Mouse (Mus musculus) midbrain, embryonic 14.5 days (tissue): ENCODE data around the gene Dlgap1. TPM values are rescaled to one million over a fixed set of nuclear protein-coding genes. Genes with fewer than 3 reads are reported as not detected.

Experiments used
- ATAC-seq: fragments of 200-750 bp; cut with Nextera tagmentation; 2 replicates; pipeline ENCODE4 v1.8.0; 2017; ENCODE audit warnings: moderate number of reproducible peaks, moderate library complexity; ENCODE audit not compliant: low FRiP score, low TSS enrichment
- DNase-seq: peaks from one replicate; pipeline ENCODE4 v3.0.0-alpha.2; 2015
- H3K27ac ChIP-seq: fragments of 300-500 bp; sonication (generic); replicated peaks from 2 replicates; pipeline ENCODE4 v1.5.1; 2014; ENCODE audit warnings: mild to moderate bottlenecking, low read depth, low read length, moderate library complexity
- H3K27me3 ChIP-seq: fragments of 300-500 bp; sonication (generic); 2 replicates; pipeline ENCODE4 v1.6.1; 2014; ENCODE audit warnings: low read length, control low read depth, mixed read lengths; ENCODE audit not compliant: control insufficient read depth, insufficient read depth
- H3K36me3 ChIP-seq: fragments of 300-500 bp; sonication (generic); 2 replicates; pipeline ENCODE4 v1.6.1; 2014; ENCODE audit warnings: low read length, control low read depth; ENCODE audit not compliant: control insufficient read depth, insufficient read depth
- H3K4me1 ChIP-seq: fragments of 300-500 bp; sonication (generic); 2 replicates; pipeline ENCODE4 v1.6.1; 2014; ENCODE audit warnings: mild to moderate bottlenecking, antibody characterized with exemption, low read length, control low read depth; ENCODE audit not compliant: control insufficient read depth, insufficient read depth
- H3K4me2 ChIP-seq: fragments of 300-500 bp; sonication (generic); 2 replicates; pipeline ENCODE4 v1.6.1; 2014; ENCODE audit warnings: mild to moderate bottlenecking, low read length, moderate library complexity
- H3K4me3 ChIP-seq: fragments of 300-500 bp; sonication (generic); replicated peaks from 2 replicates; pipeline ENCODE4 v1.5.1; 2014; ENCODE audit warnings: low read depth, low read length
- H3K9ac ChIP-seq: fragments of 300-500 bp; sonication (generic); replicated peaks from 2 replicates; pipeline ENCODE4 v1.6.1; 2014; ENCODE audit warnings: mild to moderate bottlenecking, low read length, moderate library complexity
- H3K9me3 ChIP-seq: fragments of 300-500 bp; sonication (generic); 2 replicates; pipeline ENCODE4 v1.6.1; 2016; ENCODE audit warnings: low read length, control low read depth, mixed read lengths; ENCODE audit not compliant: control insufficient read depth
- WGBS: fragments of 180-500 bp; shearing (Covaris S2); extraction: QIAGEN DNeasy Blood & Tissue Kit; methylation state at CpG from one replicate; pipeline ENCODE4 v1.1.7; 2014; 5-methylcytosine and 5-hydroxymethylcytosine counted together
- polyA plus RNA-seq: library from polyadenylated mRNA; unstranded; fragments of >200 nt; fragmentation: Nextera tagmentation; extraction: Ambion mirVana; gene quantifications from 2 replicates; pipeline ENCODE4 v1.2.1, GENCODE M21; 2014

The Dlgap1 gene
- polyA plus RNA-seq, 1 experiment from 2014 or later, result 15.7 TPM

GRCm38 (mm10) chr17:70088220-70088619 is 119.3 kb downstream of the Dlgap1 start:
- Histone ChIP-seq H3K4me2 (no peak overlapping the region), H3K27ac (no peak overlapping the region), H3K9me3 (no peaks in the 10 kb centered on the region), H3K4me3 (no peak overlapping the region), H3K9ac (no peak overlapping the region), H3K36me3 (no peaks in the 10 kb centered on the region), H3K4me1 (no peaks in the 10 kb centered on the region), H3K27me3 (no peaks in the 10 kb centered on the region)
- DNase-seq, result no peak
- WGBS, result 92% methylated on average over 4 of the region's 4 CpGs
- ATAC-seq, result no peak

- DNase-seq (no peak), ATAC-seq (no peak)
- Histone ChIP-seq H3K27ac (no peak overlapping the region), H3K4me3 (no peak overlapping the region), H3K27me3 (no peaks in the 10 kb centered on the region), H3K4me1 (no peaks in the 10 kb centered on the region), H3K36me3 (no peaks in the 10 kb centered on the region), H3K4me2 (no peak overlapping the region), H3K9ac (no peak overlapping the region), H3K9me3 (no peaks in the 10 kb centered on the region)
- WGBS, result 90% methylated on average over 2 of the region's 2 CpGs
These were observed 121.9 kb downstream of the Dlgap1 start for GRCm38 (mm10) chr17:70090737-70091136.

- Histone ChIP-seq H3K27me3 (no peaks in the 10 kb centered on the region), H3K27ac (no peak overlapping the region), H3K4me1 (no peaks in the 10 kb centered on the region), H3K9me3 (no peaks in the 10 kb centered on the region), H3K4me3 (no peak overlapping the region), H3K36me3 (no peaks in the 10 kb centered on the region), H3K9ac (no peak overlapping the region), H3K4me2 (no peak overlapping the region)
- no peak for DNase-seq
- 87% methylated on average over 2 of the region's 2 CpGs for WGBS
- no peak for ATAC-seq
These were observed 160.3 kb downstream of the Dlgap1 start for GRCm38 (mm10) chr17:70129151-70129550.

- no peaks in the 10 kb centered on the region for H3K36me3 ChIP-seq
- DNase-seq (no peak), ATAC-seq (no peak)
- H3K27ac ChIP-seq, result no peak overlapping the region
- H3K9ac ChIP-seq, result no peak overlapping the region
- no peaks in the 10 kb centered on the region for H3K4me1 ChIP-seq
- H3K4me3 ChIP-seq, result no peak overlapping the region
- H3K4me2 ChIP-seq, result no peak overlapping the region
- H3K27me3 ChIP-seq, result no peaks in the 10 kb centered on the region
- 91% methylated on average over 2 of the region's 2 CpGs for WGBS
- H3K9me3 ChIP-seq, result no peaks in the 10 kb centered on the region
These were observed 201.0 kb downstream of the Dlgap1 start for GRCm38 (mm10) chr17:70169831-70170230.

- no peak overlapping the region for H3K4me2 ChIP-seq
- ATAC-seq, result no peak
- no peaks in the 10 kb centered on the region for H3K4me1 ChIP-seq
- no peaks in the 10 kb centered on the region for H3K36me3 ChIP-seq
- no peak overlapping the region for H3K9ac ChIP-seq
- no peaks in the 10 kb centered on the region for H3K27me3 ChIP-seq
- H3K4me3 ChIP-seq, result no peak overlapping the region
- no peak for DNase-seq
- 64% methylated on average over 9 of the region's 9 CpGs for WGBS
- no peak overlapping the region for H3K27ac ChIP-seq
- H3K9me3 ChIP-seq, result no peaks in the 10 kb centered on the region
These were observed 203.7 kb downstream of the Dlgap1 start for GRCm38 (mm10) chr17:70172500-70173036.

- Histone ChIP-seq H3K27ac (no peak overlapping the region), H3K9me3 (no peaks in the 10 kb centered on the region), H3K27me3 (no peaks in the 10 kb centered on the region), H3K4me1 (no peaks in the 10 kb centered on the region), H3K9ac (no peak overlapping the region), H3K36me3 (no peaks in the 10 kb centered on the region), H3K4me2 (no peak overlapping the region), H3K4me3 (no peak overlapping the region)
- 91% methylated on average over 6 of the region's 6 CpGs for WGBS
- DNase-seq (no peak), ATAC-seq (no peak)
These were observed 205.0 kb downstream of the Dlgap1 start for GRCm38 (mm10) chr17:70173916-70174315.

- no peak overlapping the region for H3K4me2 ChIP-seq
- no peak overlapping the region for H3K4me3 ChIP-seq
- H3K9ac ChIP-seq, result no peak overlapping the region
- no peak for DNase-seq
- no peaks in the 10 kb centered on the region for H3K9me3 ChIP-seq
- no peaks in the 10 kb centered on the region for H3K27me3 ChIP-seq
- 92% methylated on average over 6 of the region's 6 CpGs for whole genome bisulfite sequencing
- no peak overlapping the region for H3K27ac ChIP-seq
- no peak for ATAC-seq
- no peaks in the 10 kb centered on the region for H3K4me1 ChIP-seq
- H3K36me3 ChIP-seq, result no peaks in the 10 kb centered on the region
These were observed 222.4 kb downstream of the Dlgap1 start for GRCm38 (mm10) chr17:70191228-70191627.

GRCm38 (mm10) chr17:70222891-70223290 is 254.0 kb downstream of the Dlgap1 start:
- H3K4me3 ChIP-seq, result no peak overlapping the region
- H3K27ac ChIP-seq, result no peak overlapping the region
- H3K36me3 ChIP-seq, result no peaks in the 10 kb centered on the region
- no peak overlapping the region for H3K9ac ChIP-seq
- no peaks in the 10 kb centered on the region for H3K4me1 ChIP-seq
- 75% methylated on average over 3 of the region's 3 CpGs for WGBS
- no peaks in the 10 kb centered on the region for H3K9me3 ChIP-seq
- no peak for DNase-seq
- no peak for ATAC-seq
- no peak overlapping the region for H3K4me2 ChIP-seq
- no peaks in the 10 kb centered on the region for H3K27me3 ChIP-seq

- no peak for DNase-seq
- ATAC-seq, result no peak
- Histone ChIP-seq H3K9ac (no peak overlapping the region), H3K36me3 (no peaks in the 10 kb centered on the region), H3K27me3 (no peaks in the 10 kb centered on the region), H3K27ac (no peak overlapping the region), H3K4me2 (no peak overlapping the region), H3K4me3 (no peak overlapping the region), H3K9me3 (no peaks in the 10 kb centered on the region), H3K4me1 (no peaks in the 10 kb centered on the region)
- WGBS, result 83% methylated on average over 7 of the region's 7 CpGs
These were observed 278.5 kb downstream of the Dlgap1 start for GRCm38 (mm10) chr17:70247342-70247741.
